Mouse (Mus musculus) heart, postnatal 14 days (tissue): ENCODE measurements around the gene Trip4. TPM values are rescaled to one million over a fixed set of nuclear protein-coding genes. Genes with fewer than 3 reads are reported as not detected.

Experiments
- DNase-seq, 2 experiments: peaks; one replicate each; pipeline ENCODE4 v3.0.0; 2021 to 2022
- intact Hi-C: fragments of 180-260 bp; cut with DNase I; formaldehyde crosslinking; loops from one replicate; pipeline ENCODE4 v1.15.1; 2025
- total RNA-seq, 2 experiments: library from RNA; stranded (reverse); gene quantifications; 2 replicates each; pipeline ENCODE4 v1.2.3; 2021

Gene Trip4
- total RNA-seq, 2 experiments from 2014 or later: 18.9 to 19.0 TPM

- no peak for DNase-seq
- intact Hi-C loops: no loop called here
Measured at GRCm38 (mm10) chr9:65839841-65840240, 68.8 kb downstream of the Trip4 start.

- no peak for DNase-seq
- intact Hi-C loops: no loop called here
Measured at GRCm38 (mm10) chr9:65836916-65837315, 71.7 kb downstream of the Trip4 start.

- intact Hi-C loops: no loop called here
- no peak for DNase-seq
Measured at GRCm38 (mm10) chr9:65834628-65835354, 73.8 kb downstream of the Trip4 start.

GRCm38 (mm10) chr9:65833640-65834039 lies 75.0 kb downstream of the Trip4 start:
- intact Hi-C loops: no loop called here
- no peak for DNase-seq

DNA sequence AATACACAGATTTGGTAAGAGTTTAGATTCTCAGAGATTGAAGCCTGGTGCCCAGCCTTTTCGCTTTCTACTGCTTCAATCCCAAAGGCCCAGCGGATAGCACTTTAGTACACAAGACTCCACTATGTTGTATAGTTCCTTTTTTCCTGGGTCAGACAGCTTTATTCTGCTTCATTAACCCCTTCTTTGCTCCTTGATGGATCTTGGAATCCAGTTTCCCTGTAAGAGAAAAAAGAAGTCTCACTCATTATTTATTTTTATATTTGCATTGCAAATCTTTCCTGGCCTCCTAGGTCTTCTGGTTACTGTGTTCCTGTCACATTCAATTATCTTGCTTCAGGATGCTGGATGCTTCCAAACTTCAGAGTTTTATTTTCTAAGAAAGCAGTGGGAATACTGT lies 75.4 kb downstream of the Trip4 start:
- intact Hi-C loops: no loop called here
- DNase-seq: no peak

- intact Hi-C loops: no loop called here
- DNase-seq: no peak
Measured at GRCm38 (mm10) chr9:65832041-65832440, 76.6 kb downstream of the Trip4 start.

DNA sequence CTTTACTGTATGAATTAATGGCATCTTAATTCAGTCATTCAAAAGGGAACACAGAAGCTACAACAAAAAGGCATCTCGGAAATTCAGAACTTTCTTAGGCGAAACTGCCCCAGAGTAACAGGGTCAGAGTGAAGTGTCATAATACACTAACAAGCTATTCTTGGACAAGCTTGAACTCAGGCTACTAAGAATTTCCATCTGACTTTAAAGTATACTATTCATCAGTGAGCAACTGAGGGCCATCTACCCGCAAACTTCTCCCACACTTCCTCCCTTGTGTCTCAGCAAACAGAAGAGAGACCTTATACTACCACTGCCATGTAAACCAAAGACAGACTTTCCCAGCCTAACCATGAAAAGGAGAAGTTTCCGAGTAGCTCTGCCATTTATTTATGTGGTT lies 77.4 kb downstream of the Trip4 start:
- DNase-seq: no peak
- intact Hi-C loops: no loop called here

DNA sequence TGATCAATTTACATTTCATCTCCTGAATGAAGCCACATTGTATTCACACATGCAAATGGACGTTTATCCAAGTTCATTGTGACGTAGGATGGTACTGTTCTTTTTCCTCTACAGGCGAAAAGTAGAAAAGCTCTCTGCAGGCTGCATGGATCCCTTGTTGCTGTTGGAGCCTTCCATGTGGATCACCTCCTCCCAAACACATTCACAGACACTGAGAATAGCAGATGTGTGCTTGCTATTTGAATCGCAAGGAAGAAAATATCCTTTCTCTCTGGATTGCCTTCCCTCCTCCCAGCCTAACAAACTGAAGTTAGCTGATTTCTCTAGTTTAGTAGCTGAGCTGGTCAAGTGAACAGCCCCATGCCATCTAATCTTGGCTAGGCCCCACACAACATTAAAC lies 78.3 kb downstream of the Trip4 start:
- no peak for DNase-seq
- intact Hi-C loops: no loop called here

DNA sequence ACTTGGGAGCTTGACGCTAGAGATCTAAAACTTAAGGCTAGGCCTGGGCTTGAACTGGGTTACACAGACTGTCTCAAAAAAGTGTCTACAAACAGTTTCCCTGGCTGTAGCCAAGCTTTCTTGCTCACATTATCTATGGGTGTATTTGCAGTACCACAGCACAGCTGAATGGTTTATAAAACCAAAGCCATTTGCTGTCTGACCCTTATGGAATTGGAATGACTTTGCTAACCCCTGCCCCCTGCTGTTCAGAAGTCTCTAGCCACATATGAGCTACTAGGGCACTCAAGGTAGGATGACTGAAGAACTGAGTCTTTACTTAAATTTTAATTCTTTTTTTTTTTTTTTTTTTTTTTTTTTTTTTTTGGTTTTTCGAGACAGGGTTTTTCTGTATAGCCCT lies 79.2 kb downstream of the Trip4 start:
- intact Hi-C loops: loop anchor here (1.0 to 10.0 kb wide), 5 partner anchors 75 to 765 kb away; partner anchors contain the start of gene Usp3
- peak; percentile 56 to 71 for DNase-seq

- no peak for DNase-seq
- intact Hi-C loops: loop anchor here (2.0 to 10.0 kb wide), 4 partner anchors 74 to 766 kb away; partner anchors contain the start of gene Usp3
Measured at GRCm38 (mm10) chr9:65828511-65828910, 80.1 kb downstream of the Trip4 start.

- DNase-seq: no peak
- intact Hi-C loops: loop anchor here (2.0 to 10.0 kb wide), 4 partner anchors 73 to 767 kb away; partner anchors contain the start of gene Usp3
Measured at GRCm38 (mm10) chr9:65828016-65828403, 80.6 kb downstream of the Trip4 start.

GRCm38 (mm10) chr9:65827344-65828015 lies 81.1 kb downstream of the Trip4 start, which contains the start of gene Zfp609:
Gene Zfp609 (minus strand): TSS chr9:65827564.
- DNase-seq: peak; percentile 97 to 98
- intact Hi-C loops: loop anchor here (2.0 to 10.0 kb wide), 4 partner anchors 73 to 767 kb away; partner anchors contain the start of gene Usp3

- DNase-seq: peak in 1 of 2 experiments; percentile 42
- intact Hi-C loops: loop anchor here (10.0 kb wide), 2 partner anchors 72 to 768 kb away; partner anchors contain the start of gene Usp3
Measured at GRCm38 (mm10) chr9:65826588-65827343, 81.8 kb downstream of the Trip4 start.

DNA sequence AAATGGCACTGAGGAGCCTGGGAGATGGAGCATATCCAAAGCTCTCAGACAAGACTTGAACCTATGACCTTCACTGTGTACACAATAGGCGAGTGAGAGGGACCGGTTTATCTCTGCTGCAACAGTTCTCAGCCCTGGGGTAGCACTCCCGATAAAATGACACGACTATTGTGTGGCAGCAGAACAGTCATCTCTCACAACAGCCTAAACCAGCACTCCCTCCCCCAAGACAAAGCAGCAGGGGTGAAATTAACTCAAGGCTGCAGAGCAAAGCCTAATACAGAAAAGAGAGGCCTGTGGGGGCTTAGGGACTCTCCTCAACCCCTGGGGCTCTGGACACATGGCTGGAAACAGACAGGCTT lies 82.4 kb downstream of the Trip4 start:
- intact Hi-C loops: loop anchor here (10.0 kb wide), 2 partner anchors 71 to 769 kb away; partner anchors contain the start of gene Usp3
- DNase-seq: peak in 1 of 2 experiments; percentile 20

GRCm38 (mm10) chr9:65823716-65824462 lies 84.7 kb downstream of the Trip4 start:
- peak; percentile 26 to 40 for DNase-seq
- intact Hi-C loops: loop anchor here (10.0 kb wide), 2 partner anchors 69 to 771 kb away; partner anchors contain the start of gene Usp3

- no peak for DNase-seq
- intact Hi-C loops: loop anchor here (10.0 kb wide), 2 partner anchors 67 to 773 kb away; partner anchors contain the start of gene Usp3
Measured at GRCm38 (mm10) chr9:65822011-65822410, 86.6 kb downstream of the Trip4 start.

DNA sequence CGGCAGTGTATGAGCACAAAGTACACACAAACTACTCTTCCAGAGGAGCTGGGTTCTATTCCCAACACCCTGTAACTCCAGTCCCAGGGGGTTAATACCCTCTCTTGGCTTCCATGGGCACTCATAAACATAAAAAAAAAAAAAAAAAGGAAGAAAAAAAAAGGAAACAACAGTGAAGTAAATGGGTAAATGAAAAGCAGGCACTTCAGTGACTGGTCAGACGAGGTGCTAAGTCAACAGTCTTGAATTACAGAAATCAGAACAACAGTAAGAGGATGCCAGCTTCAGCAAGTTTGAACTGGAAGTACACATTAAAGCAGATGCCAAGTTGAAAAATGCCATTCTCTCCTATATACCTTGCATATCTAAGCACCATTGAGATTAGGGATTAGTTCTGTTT lies 88.3 kb downstream of the Trip4 start:
- DNase-seq: no peak
- intact Hi-C loops: loop anchor here (10.0 kb wide), 2 partner anchors 66 to 774 kb away; partner anchors contain the start of gene Usp3

DNA sequence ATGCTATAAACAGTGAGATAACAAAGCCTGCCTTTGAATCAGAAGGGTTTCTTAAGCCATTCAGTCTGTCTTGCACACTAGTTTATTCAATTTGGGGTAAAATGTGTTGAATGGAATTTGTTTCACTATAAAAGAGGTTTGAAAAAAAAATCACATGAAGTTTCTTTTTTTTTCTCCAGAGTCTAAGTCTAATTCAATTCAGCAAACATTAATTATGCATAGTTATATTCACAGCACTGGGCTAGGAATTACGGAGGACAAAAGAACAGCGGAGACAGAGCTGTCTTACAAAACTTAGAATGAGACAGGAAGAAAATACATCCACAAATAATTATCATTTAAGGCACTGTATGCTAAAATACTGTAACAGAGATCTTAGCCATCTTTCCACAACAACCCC lies 90.2 kb downstream of the Trip4 start:
- intact Hi-C loops: no loop called here
- no peak for DNase-seq

- no peak for DNase-seq
- intact Hi-C loops: no loop called here
Measured at GRCm38 (mm10) chr9:65812841-65813240, 95.8 kb downstream of the Trip4 start.

DNA sequence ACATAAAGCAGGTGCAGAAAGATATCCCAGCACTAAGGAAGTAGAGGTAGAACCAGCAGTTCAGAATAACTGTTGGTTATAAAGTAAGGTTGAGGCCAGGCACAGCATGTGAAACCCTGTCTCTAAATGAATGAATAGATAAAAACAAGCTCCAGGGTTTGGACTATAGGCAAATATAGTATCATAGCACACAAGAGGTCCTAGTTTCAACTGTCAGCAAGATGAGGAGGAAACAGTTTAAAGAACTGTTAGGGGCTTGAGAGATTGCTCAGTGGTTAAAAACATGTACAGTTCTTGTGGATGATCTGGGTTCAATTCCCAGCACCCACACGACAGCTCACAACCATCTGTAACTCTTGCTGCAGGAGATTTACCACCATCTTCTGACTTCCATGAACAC lies 96.8 kb downstream of the Trip4 start:
- intact Hi-C loops: no loop called here
- DNase-seq: no peak
